Mouse (Mus musculus): Measurements from ENCODE around the gene Slc6a17. TPM values are rescaled to one million over a fixed set of nuclear protein-coding genes. Genes with fewer than 3 reads are reported as not detected.
A peak's percentile ranks its signal among the peaks of the same experiment; 100 is the strongest.

Gene Slc6a17
- total RNA-seq, 2 experiments from 2014 or later, result not detected

GRCm38 (mm10) chr3:107528401-107529118 lies 10.7 kb upstream of the Slc6a17 start:
- ATAC-seq (ENCODE audit: poor library complexity, severe bottlenecking), result no peak

- ATAC-seq (ENCODE audit: poor library complexity, severe bottlenecking), result no peak
Observed at GRCm38 (mm10) chr3:107524547-107524946, 6.7 kb upstream of the Slc6a17 start.

GRCm38 (mm10) chr3:107520931-107521330 lies 3.1 kb upstream of the Slc6a17 start:
- ATAC-seq (ENCODE audit: poor library complexity, severe bottlenecking), result no peak

- ATAC-seq (ENCODE audit: poor library complexity, severe bottlenecking), result no peak
Observed at GRCm38 (mm10) chr3:107516776-107517630, 815 bp downstream of the Slc6a17 start.

GRCm38 (mm10) chr3:107515989-107516388 lies 1.8 kb downstream of the Slc6a17 start:
- ATAC-seq (ENCODE audit: poor library complexity, severe bottlenecking), result no peak

- ATAC-seq (ENCODE audit: poor library complexity, severe bottlenecking), result no peak
Observed at GRCm38 (mm10) chr3:107511416-107511815, 6.4 kb downstream of the Slc6a17 start.

GRCm38 (mm10) chr3:107508696-107509095 lies 9.1 kb downstream of the Slc6a17 start:
- no peak for ATAC-seq (ENCODE audit: poor library complexity, severe bottlenecking)

- no peak for ATAC-seq (ENCODE audit: poor library complexity, severe bottlenecking)
Observed at GRCm38 (mm10) chr3:107507966-107508365, 9.9 kb downstream of the Slc6a17 start.

- ATAC-seq (ENCODE audit: poor library complexity, severe bottlenecking), result no peak
Observed at GRCm38 (mm10) chr3:107506531-107506930, 11.3 kb downstream of the Slc6a17 start.

- ATAC-seq (ENCODE audit: poor library complexity, severe bottlenecking), result no peak
Observed at GRCm38 (mm10) chr3:107505464-107506367, 12.1 kb downstream of the Slc6a17 start.

- ATAC-seq (ENCODE audit: poor library complexity, severe bottlenecking), result no peak
Observed at GRCm38 (mm10) chr3:107504542-107504941, 13.3 kb downstream of the Slc6a17 start.

GRCm38 (mm10) chr3:107503716-107504115 lies 14.1 kb downstream of the Slc6a17 start:
- ATAC-seq (ENCODE audit: poor library complexity, severe bottlenecking), result no peak

GRCm38 (mm10) chr3:107501702-107502151 lies 16.1 kb downstream of the Slc6a17 start:
- ATAC-seq (ENCODE audit: poor library complexity, severe bottlenecking), result no peak

- no peak for ATAC-seq (ENCODE audit: poor library complexity, severe bottlenecking)
Observed at GRCm38 (mm10) chr3:107500301-107500700, 17.5 kb downstream of the Slc6a17 start.

GRCm38 (mm10) chr3:107496086-107496850 lies 21.6 kb downstream of the Slc6a17 start:
- ATAC-seq (ENCODE audit: poor library complexity, severe bottlenecking), result no peak

GRCm38 (mm10) chr3:107495524-107495923 lies 22.3 kb downstream of the Slc6a17 start:
- ATAC-seq (ENCODE audit: poor library complexity, severe bottlenecking), result no peak

- no peak for ATAC-seq (ENCODE audit: poor library complexity, severe bottlenecking)
Observed at GRCm38 (mm10) chr3:107491459-107491858, 26.4 kb downstream of the Slc6a17 start.

- ATAC-seq (ENCODE audit: poor library complexity, severe bottlenecking), result no peak
Observed at GRCm38 (mm10) chr3:107488637-107489036, 29.2 kb downstream of the Slc6a17 start.

- no peak for ATAC-seq (ENCODE audit: poor library complexity, severe bottlenecking)
Observed at GRCm38 (mm10) chr3:107483290-107483689, 34.5 kb downstream of the Slc6a17 start.

- ATAC-seq (ENCODE audit: poor library complexity, severe bottlenecking), result peak; percentile 40
Observed at GRCm38 (mm10) chr3:107480660-107481059, 37.2 kb downstream of the Slc6a17 start.
